Mouse (Mus musculus) neural tube, embryonic 14.5 days (tissue): Measurements from ENCODE around the gene Lrrc74b. TPM values are rescaled to one million over a fixed set of nuclear protein-coding genes. Genes with fewer than 3 reads are reported as not detected.
"Not testable (repeated sequence)": the region's sequence is repeated elsewhere in the genome, so short reads cannot be mapped to it uniquely, and the experiment has no call there.

ENCODE experiments used
- ATAC-seq: fragments of 200-750 bp; cut with Nextera tagmentation; 2 replicates; pipeline ENCODE4 v1.8.0; 2017; ENCODE audit warnings: low read depth, mild to moderate bottlenecking, moderate TSS enrichment, moderate library complexity
- H3K27ac ChIP-seq: fragments of 300-500 bp; sonication (generic); 2 replicates; pipeline ENCODE4 v1.5.1; 2014; ENCODE audit warnings: low read depth, mild to moderate bottlenecking, control low read depth, low read length, moderate library complexity, mixed read lengths
- H3K27me3 ChIP-seq: fragments of 300-500 bp; sonication (generic); 2 replicates; pipeline ENCODE4 v1.6.1; 2014; ENCODE audit warnings: low read length; ENCODE audit not compliant: control insufficient read depth, insufficient read depth
- H3K36me3 ChIP-seq: fragments of 300-500 bp; sonication (generic); 2 replicates; pipeline ENCODE4 v1.6.1; 2014; ENCODE audit warnings: low read length, mixed read lengths; ENCODE audit not compliant: control insufficient read depth, insufficient read depth
- H3K4me1 ChIP-seq: fragments of 300-500 bp; sonication (generic); 2 replicates; pipeline ENCODE4 v1.6.1; 2014; ENCODE audit warnings: low read length; ENCODE audit not compliant: control insufficient read depth, insufficient read depth
- H3K4me2 ChIP-seq: fragments of 300-500 bp; sonication (generic); 2 replicates; pipeline ENCODE4 v1.6.1; 2014; ENCODE audit warnings: mild to moderate bottlenecking, low read depth, low read length, control low read depth
- H3K4me3 ChIP-seq: fragments of 300-500 bp; sonication (generic); 2 replicates; pipeline ENCODE4 v1.5.1; 2014; ENCODE audit warnings: low read depth, low read length, control low read depth, mixed read lengths
- H3K9ac ChIP-seq: fragments of 300-500 bp; sonication (generic); replicated peaks from 2 replicates; pipeline ENCODE4 v1.6.1; 2014; ENCODE audit warnings: low read depth, mild to moderate bottlenecking, control low read depth, low read length, mixed read lengths
- H3K9me3 ChIP-seq: fragments of 300-500 bp; sonication (generic); 2 replicates; pipeline ENCODE4 v1.6.1; 2016; ENCODE audit warnings: low read length; ENCODE audit not compliant: control insufficient read depth
- WGBS: fragments of 180-500 bp; shearing (Covaris S2); extraction: QIAGEN DNeasy Blood & Tissue Kit; methylation state at CpG from one replicate; pipeline ENCODE4 v1.1.7; 2014; 5-methylcytosine and 5-hydroxymethylcytosine counted together
- polyA plus RNA-seq: library from polyadenylated mRNA; unstranded; fragments of >200 nt; fragmentation: Nextera tagmentation; extraction: Ambion mirVana; gene quantifications from 2 replicates; pipeline ENCODE4 v1.2.1, GENCODE M21; 2014

Lrrc74b gene
- polyA plus RNA-seq, 1 experiment from 2014 or later: 1.1 TPM

- Histone ChIP-seq H3K36me3 (peaks cover 18% of the 10 kb centered on the region; the same call in 1 of the 2 replicates), H3K4me2 (no peak overlapping the region), H3K4me3 (no peak overlapping the region), H3K9me3 (no peaks in the 10 kb centered on the region), H3K27ac (no peak overlapping the region), H3K4me1 (peaks cover 10% of the 10 kb centered on the region), H3K9ac (no peak overlapping the region), H3K27me3 (no peaks in the 10 kb centered on the region)
- WGBS: 94% methylated on average over 4 of the region's 4 CpGs
- no peak for ATAC-seq
Measured at GRCm38 (mm10) chr16:17511431-17511830, 49.6 kb downstream of the Lrrc74b start.

GRCm38 (mm10) chr16:17510686-17511085 lies 50.4 kb downstream of the Lrrc74b start:
- Histone ChIP-seq H3K4me1 (peaks cover 10% of the 10 kb centered on the region), H3K27ac (no peak overlapping the region), H3K9ac (no peak overlapping the region), H3K4me3 (no peak overlapping the region), H3K4me2 (no peak overlapping the region), H3K9me3 (no peaks in the 10 kb centered on the region), H3K27me3 (no peaks in the 10 kb centered on the region), H3K36me3 (peaks cover 18% of the 10 kb centered on the region; the same call in 1 of the 2 replicates)
- no peak for ATAC-seq
- WGBS: 89% methylated on average over 2 of the region's 2 CpGs

GRCm38 (mm10) chr16:17510143-17510542 lies 50.9 kb downstream of the Lrrc74b start:
- WGBS: 100% methylated on average over 2 of the region's 2 CpGs

GRCm38 (mm10) chr16:17509240-17509597 lies 51.8 kb downstream of the Lrrc74b start:
- Histone ChIP-seq H3K27ac (peak overlapping the region; percentile 89), H3K4me1 (peaks cover 10% of the 10 kb centered on the region), H3K9ac (peak overlapping the region; percentile 84), H3K27me3 (no peaks in the 10 kb centered on the region), H3K4me3 (peak overlapping the region; percentile 74), H3K36me3 (peaks cover 18% of the 10 kb centered on the region; the same call in 1 of the 2 replicates), H3K4me2 (peak overlapping the region; percentile 79), H3K9me3 (no peaks in the 10 kb centered on the region)
- WGBS: 11% methylated on average over 9 of the region's 9 CpGs
- no peak; the same call in 1 of the 2 replicates for ATAC-seq

More at GRCm38 (mm10) chr16:17510143-17510542, 50.9 kb downstream of the Lrrc74b start:
- H3K4me2 ChIP-seq: peak overlapping the region; percentile 79; the same call in 1 of the 2 replicates
- no peaks in the 10 kb centered on the region for H3K27me3 ChIP-seq
- no peak overlapping the region for H3K4me3 ChIP-seq
- H3K36me3 ChIP-seq: peaks cover 18% of the 10 kb centered on the region; the same call in 1 of the 2 replicates
- H3K9ac ChIP-seq: no peak overlapping the region
- ATAC-seq: no peak
- H3K4me1 ChIP-seq: peaks cover 10% of the 10 kb centered on the region
- H3K27ac ChIP-seq: no peak overlapping the region
- no peaks in the 10 kb centered on the region for H3K9me3 ChIP-seq

GRCm38 (mm10) chr16:17508546-17509239 lies 52.4 kb downstream of the Lrrc74b start, which contains the start of gene Lztr1:
TSS of gene Lztr1 (plus strand) at chr16:17508688.
- peak; percentile 98 for ATAC-seq
- Histone ChIP-seq H3K9me3 (no peaks in the 10 kb centered on the region), H3K27ac (peak within 1 kb of the TSS; percentile 89), H3K9ac (peak within 1 kb of the TSS; percentile 84), H3K4me1 (peaks cover 10% of the 10 kb centered on the region), H3K27me3 (no peaks in the 10 kb centered on the region), H3K4me3 (peak within 1 kb of the TSS; percentile 74), H3K4me2 (peak within 1 kb of the TSS; percentile 79), H3K36me3 (peaks cover 18% of the 10 kb centered on the region; the same call in 1 of the 2 replicates)
- WGBS: under 1% methylated on average over 50 of the region's 50 CpGs

- H3K9me3 ChIP-seq, H3K27me3 ChIP-seq: not testable (repeated sequence)
- 0 out of 2 replicates have a peak, but pooled peaks have one; percentile 0 for ATAC-seq
- Histone ChIP-seq H3K36me3 (peaks cover 13% of the 10 kb centered on the region; the same call in 1 of the 2 replicates), H3K4me1 (peaks cover 10% of the 10 kb centered on the region), H3K9ac (peak overlapping the region; percentile 84), H3K4me2 (peak overlapping the region; percentile 79), H3K4me3 (peak overlapping the region; percentile 74), H3K27ac (peak overlapping the region; percentile 89)
- 36% methylated on average over 3 of the region's 3 CpGs for WGBS
Measured at GRCm38 (mm10) chr16:17508031-17508430, 53.0 kb downstream of the Lrrc74b start.

- Histone ChIP-seq H3K4me1 (peaks cover 10% of the 10 kb centered on the region), H3K27me3 (no peaks in the 10 kb centered on the region), H3K4me2 (no peak overlapping the region), H3K27ac (no peak overlapping the region), H3K4me3 (no peak overlapping the region), H3K9ac (no peak overlapping the region), H3K9me3 (no peaks in the 10 kb centered on the region), H3K36me3 (peaks cover 3% of the 10 kb centered on the region; the same call in 1 of the 2 replicates)
- WGBS: 92% methylated on average over 5 of the region's 5 CpGs
- ATAC-seq: no peak
Measured at GRCm38 (mm10) chr16:17507018-17507552, 54.0 kb downstream of the Lrrc74b start.

GRCm38 (mm10) chr16:17502681-17503080 lies 58.4 kb downstream of the Lrrc74b start:
- Histone ChIP-seq H3K4me3 (no peak overlapping the region), H3K4me2 (no peak overlapping the region), H3K27me3 (no peaks in the 10 kb centered on the region), H3K9ac (no peak overlapping the region), H3K4me1 (no peaks in the 10 kb centered on the region), H3K9me3 (no peaks in the 10 kb centered on the region), H3K27ac (no peak overlapping the region), H3K36me3 (no peaks in the 10 kb centered on the region)
- 86% methylated on average over 4 of the region's 4 CpGs for WGBS
- ATAC-seq: no peak

- Histone ChIP-seq H3K9me3 (no peaks in the 10 kb centered on the region), H3K4me3 (no peak overlapping the region), H3K27me3 (no peaks in the 10 kb centered on the region), H3K4me1 (no peaks in the 10 kb centered on the region), H3K27ac (no peak overlapping the region), H3K9ac (no peak overlapping the region), H3K36me3 (no peaks in the 10 kb centered on the region), H3K4me2 (no peak overlapping the region)
- peak; percentile 83 for ATAC-seq
- WGBS: 16% methylated on average over 10 of the region's 10 CpGs
Measured at GRCm38 (mm10) chr16:17499249-17499883, 61.7 kb downstream of the Lrrc74b start.
